Mouse (Mus musculus) lung, adult 2 months (tissue): ENCODE data around the gene Haus2.

Experiments
- CTCF ChIP-seq: fragments of 200-500 bp; IDR thresholded peaks from 2 replicates; pipeline ENCODE4 v1.5.1; 2011; ENCODE audit warnings: mild to moderate bottlenecking, low read length, control low read depth; ENCODE audit not compliant: insufficient read depth
- POLR2A ChIP-seq: fragments of 200-500 bp; IDR thresholded peaks from 2 replicates; pipeline ENCODE4 v1.6.1; 2011; ENCODE audit warnings: low read depth, mild to moderate bottlenecking, control low read depth, low read length, borderline replicate concordance; ENCODE audit errors: extremely low read depth

DNA sequence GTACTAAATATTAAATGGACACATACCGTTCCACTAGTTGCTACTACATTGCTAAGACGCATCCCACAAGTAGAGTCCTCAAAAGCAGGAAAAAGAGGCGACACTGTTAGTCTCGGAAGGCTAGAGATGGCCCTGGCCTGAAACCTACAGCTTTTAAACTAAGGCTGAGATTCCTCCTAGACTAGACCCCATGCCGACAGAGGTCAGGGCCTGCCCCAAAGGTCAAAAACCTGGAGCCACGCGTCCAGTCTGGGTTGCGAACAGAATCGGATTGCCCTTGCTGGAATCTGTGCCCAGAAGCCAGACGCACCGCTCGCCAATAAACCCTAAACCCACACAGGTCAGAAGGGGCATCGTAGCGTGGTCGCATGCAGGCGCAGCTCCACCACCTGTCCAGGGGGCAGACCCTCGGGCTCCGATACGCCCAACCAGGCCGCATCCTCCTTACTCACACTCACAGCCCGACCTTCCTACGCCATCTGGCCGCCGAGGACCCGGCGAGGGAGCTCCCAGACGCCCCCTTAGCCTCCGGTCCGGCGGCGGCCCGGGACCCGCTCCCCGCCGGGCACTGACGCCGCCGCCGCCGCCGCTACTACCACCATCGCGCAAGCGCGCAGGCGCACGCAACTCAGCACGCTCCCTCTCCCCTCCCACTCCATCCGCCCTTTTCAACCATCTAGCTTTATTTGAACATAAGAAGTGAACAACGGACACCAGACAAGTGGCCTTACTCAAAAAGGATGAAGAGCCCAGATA is 45.8 kb upstream of the Haus2 start, which contains the start of gene Zfp106:
- TF ChIP-seq CTCF (no peak), POLR2A (peak; percentile 57; the same call in 1 of the 2 replicates)
